Mouse (Mus musculus): ENCODE data around the gene Eda. TPM values are rescaled to one million over a fixed set of nuclear protein-coding genes. Genes with fewer than 3 reads are reported as not detected.

Eda gene
- total RNA-seq (2023) = 0.16 to 0.40 TPM in 2 of 4 replicates, not detected in the others

GRCm38 (mm10) chrX:99975250-99975984 lies at the start of gene Eda:
TSS of gene Eda (plus strand) at chrX:99975606.

GRCm38 (mm10) chrX:100428693-100429092 lies 453.3 kb downstream of the Eda start, which contains the start of gene Otud6a:
TSS of gene Otud6a (plus strand) at chrX:100429013.

GRCm38 (mm10) chrX:100442617-100443016 lies 467.2 kb downstream of the Eda start, which contains the start of gene Awat2:
TSS of gene Awat2 (minus strand) at chrX:100442717.

Other genes with a start within 250 kb of the Eda start
- not detected in 4 replicates for gene Tmem28, start 154.6 kb upstream of the Eda start, total RNA-seq (2023)

Data from B cell, adult 62 days (primary cell).